Mouse (Mus musculus): ENCODE measurements around the gene Tex19.2.

- no peak for TF ChIP-seq CTCF (IDR thresholded peaks at IDR 0.05; ENCODE audit: insufficient read depth, low read depth, low read length)
- TF ChIP-seq POLR2A (IDR thresholded peaks at IDR 0.05; ENCODE audit: insufficient read depth, low read depth, low read length), result no peak
Measured at GRCm38 (mm10) chr11:121159971-121160370, 41.5 kb upstream of the Tex19.2 start, which contains the start of gene Uts2r.
